Mouse (Mus musculus): Measurements from ENCODE around the gene Bicd2. TPM values are rescaled to one million over a fixed set of nuclear protein-coding genes. Genes with fewer than 3 reads are reported as not detected.
A peak's percentile ranks its signal among the peaks of the same experiment; 100 is the strongest.

Gene Bicd2
- polyA plus RNA-seq, 1 experiment from 2014 or later, result 34.0 TPM

GRCm38 (mm10) chr13:49349836-49350505 lies 8.6 kb downstream of the Bicd2 start:
- H3K36me3 ChIP-seq (ENCODE audit: control insufficient read depth, insufficient read depth, low read length), result no peaks in the 10 kb centered on the region
- ATAC-seq (replicated peaks; ENCODE audit: insufficient number of reproducible peaks, low FRiP score, low TSS enrichment), result no peak
- 88% methylated on average over 6 of the region's 6 CpGs for WGBS (ENCODE audit: insufficient replicate concordance)

GRCm38 (mm10) chr13:49352581-49353159 lies 11.3 kb downstream of the Bicd2 start:
- Histone ChIP-seq H3K27me3 (ENCODE audit: control insufficient read depth, insufficient read depth, low read length) (no peaks in the 10 kb centered on the region), H3K4me3 (ENCODE audit: low read depth, low read length) (no peak overlapping the region), H3K4me1 (ENCODE audit: control insufficient read depth, insufficient read depth, low read length) (peaks cover 41% of the 10 kb centered on the region), H3K9ac (ENCODE audit: low read depth, low read length) (no peak overlapping the region), H3K4me2 (no peak overlapping the region), H3K36me3 (ENCODE audit: control insufficient read depth, insufficient read depth, low read length) (peaks cover 2% of the 10 kb centered on the region; the same call in 1 of the 2 replicates), H3K27ac (ENCODE audit: low read depth, low read length) (no peak overlapping the region), H3K9me3 (replicated peaks; ENCODE audit: control insufficient read depth, low read length) (no peaks in the 10 kb centered on the region)
- WGBS (ENCODE audit: insufficient replicate concordance), result 70% methylated on average over 3 of the region's 3 CpGs
- 0 out of 2 replicates have a peak, but pooled peaks have one; percentile 23 for ATAC-seq (replicated peaks; ENCODE audit: insufficient number of reproducible peaks, low FRiP score, low TSS enrichment)

More at GRCm38 (mm10) chr13:49349836-49350505, 8.6 kb downstream of the Bicd2 start:
- H3K27me3 ChIP-seq (ENCODE audit: control insufficient read depth, insufficient read depth, low read length), result no peaks in the 10 kb centered on the region
- H3K9ac ChIP-seq (ENCODE audit: low read depth, low read length), result no peak overlapping the region
- no peak overlapping the region for H3K27ac ChIP-seq (ENCODE audit: low read depth, low read length)
- no peak overlapping the region for H3K4me3 ChIP-seq (ENCODE audit: low read depth, low read length)
- peaks cover 60% of the 10 kb centered on the region for H3K4me1 ChIP-seq (ENCODE audit: control insufficient read depth, insufficient read depth, low read length)
- no peaks in the 10 kb centered on the region for H3K9me3 ChIP-seq (replicated peaks; ENCODE audit: control insufficient read depth, low read length)
- no peak overlapping the region for H3K4me2 ChIP-seq

GRCm38 (mm10) chr13:49353422-49353821 lies 12.0 kb downstream of the Bicd2 start:
- no peak overlapping the region for H3K27ac ChIP-seq (ENCODE audit: low read depth, low read length)
- H3K9me3 ChIP-seq (replicated peaks; ENCODE audit: control insufficient read depth, low read length), result no peaks in the 10 kb centered on the region
- H3K4me2 ChIP-seq, result no peak overlapping the region
- peaks cover 34% of the 10 kb centered on the region for H3K4me1 ChIP-seq (ENCODE audit: control insufficient read depth, insufficient read depth, low read length)
- peaks cover 2% of the 10 kb centered on the region; the same call in 1 of the 2 replicates for H3K36me3 ChIP-seq (ENCODE audit: control insufficient read depth, insufficient read depth, low read length)
- ATAC-seq (replicated peaks; ENCODE audit: insufficient number of reproducible peaks, low FRiP score, low TSS enrichment), result no peak
- no peak overlapping the region for H3K4me3 ChIP-seq (ENCODE audit: low read depth, low read length)
- H3K27me3 ChIP-seq (ENCODE audit: control insufficient read depth, insufficient read depth, low read length), result no peaks in the 10 kb centered on the region
- no peak overlapping the region for H3K9ac ChIP-seq (ENCODE audit: low read depth, low read length)

GRCm38 (mm10) chr13:49353991-49354507 lies 12.7 kb downstream of the Bicd2 start:
- H3K4me1 ChIP-seq (ENCODE audit: control insufficient read depth, insufficient read depth, low read length), result peaks cover 31% of the 10 kb centered on the region
- 61% methylated on average over 5 of the region's 5 CpGs for WGBS (ENCODE audit: insufficient replicate concordance)

GRCm38 (mm10) chr13:49355461-49356061 lies 14.2 kb downstream of the Bicd2 start:
- H3K36me3 ChIP-seq (ENCODE audit: control insufficient read depth, insufficient read depth, low read length), result peaks cover 2% of the 10 kb centered on the region; the same call in 1 of the 2 replicates
- H3K27me3 ChIP-seq (ENCODE audit: control insufficient read depth, insufficient read depth, low read length), result no peaks in the 10 kb centered on the region
- ATAC-seq (replicated peaks; ENCODE audit: insufficient number of reproducible peaks, low FRiP score, low TSS enrichment), result no peak; the same call in 1 of the 2 replicates
- H3K9ac ChIP-seq (ENCODE audit: low read depth, low read length), result no peak overlapping the region
- no peak overlapping the region for H3K4me3 ChIP-seq (ENCODE audit: low read depth, low read length)
- H3K9me3 ChIP-seq (replicated peaks; ENCODE audit: control insufficient read depth, low read length), result no peaks in the 10 kb centered on the region
- no peak overlapping the region for H3K27ac ChIP-seq (ENCODE audit: low read depth, low read length)
- H3K4me2 ChIP-seq, result no peak overlapping the region
- WGBS (ENCODE audit: insufficient replicate concordance), result 83% methylated on average over 11 of the region's 11 CpGs
- H3K4me1 ChIP-seq (ENCODE audit: control insufficient read depth, insufficient read depth, low read length), result peaks cover 28% of the 10 kb centered on the region

More at GRCm38 (mm10) chr13:49353991-49354507, 12.7 kb downstream of the Bicd2 start:
- no peaks in the 10 kb centered on the region for H3K27me3 ChIP-seq (ENCODE audit: control insufficient read depth, insufficient read depth, low read length)
- no peak for ATAC-seq (replicated peaks; ENCODE audit: insufficient number of reproducible peaks, low FRiP score, low TSS enrichment)
- no peak overlapping the region for H3K4me3 ChIP-seq (ENCODE audit: low read depth, low read length)
- H3K4me2 ChIP-seq, result no peak overlapping the region
- H3K27ac ChIP-seq (ENCODE audit: low read depth, low read length), result no peak overlapping the region
- no peak overlapping the region for H3K9ac ChIP-seq (ENCODE audit: low read depth, low read length)
- no peaks in the 10 kb centered on the region for H3K9me3 ChIP-seq (replicated peaks; ENCODE audit: control insufficient read depth, low read length)
- peaks cover 2% of the 10 kb centered on the region; the same call in 1 of the 2 replicates for H3K36me3 ChIP-seq (ENCODE audit: control insufficient read depth, insufficient read depth, low read length)

GRCm38 (mm10) chr13:49356090-49356489 lies 14.7 kb downstream of the Bicd2 start:
- ATAC-seq (replicated peaks; ENCODE audit: insufficient number of reproducible peaks, low FRiP score, low TSS enrichment), result no peak
- Histone ChIP-seq H3K9ac (ENCODE audit: low read depth, low read length) (no peak overlapping the region), H3K4me2 (no peak overlapping the region), H3K4me3 (ENCODE audit: low read depth, low read length) (no peak overlapping the region), H3K27ac (ENCODE audit: low read depth, low read length) (no peak overlapping the region), H3K4me1 (ENCODE audit: control insufficient read depth, insufficient read depth, low read length) (peaks cover 33% of the 10 kb centered on the region), H3K27me3 (ENCODE audit: control insufficient read depth, insufficient read depth, low read length) (no peaks in the 10 kb centered on the region), H3K9me3 (replicated peaks; ENCODE audit: control insufficient read depth, low read length) (no peaks in the 10 kb centered on the region), H3K36me3 (ENCODE audit: control insufficient read depth, insufficient read depth, low read length) (peaks cover 2% of the 10 kb centered on the region; the same call in 1 of the 2 replicates)
- WGBS (ENCODE audit: insufficient replicate concordance), result 87% methylated on average over 7 of the region's 7 CpGs

- Histone ChIP-seq H3K9ac (ENCODE audit: low read depth, low read length) (no peak overlapping the region), H3K27me3 (ENCODE audit: control insufficient read depth, insufficient read depth, low read length) (no peaks in the 10 kb centered on the region), H3K4me1 (ENCODE audit: control insufficient read depth, insufficient read depth, low read length) (peaks cover 39% of the 10 kb centered on the region), H3K9me3 (replicated peaks; ENCODE audit: control insufficient read depth, low read length) (no peaks in the 10 kb centered on the region), H3K27ac (ENCODE audit: low read depth, low read length) (no peak overlapping the region), H3K36me3 (ENCODE audit: control insufficient read depth, insufficient read depth, low read length) (peaks cover 2% of the 10 kb centered on the region; the same call in 1 of the 2 replicates), H3K4me3 (ENCODE audit: low read depth, low read length) (no peak overlapping the region), H3K4me2 (no peak overlapping the region)
- no peak for ATAC-seq (replicated peaks; ENCODE audit: insufficient number of reproducible peaks, low FRiP score, low TSS enrichment)
- WGBS (ENCODE audit: insufficient replicate concordance), result 88% methylated on average over 8 of the region's 8 CpGs
These were observed 16.1 kb downstream of the Bicd2 start for GRCm38 (mm10) chr13:49357367-49358026.

- H3K4me2 ChIP-seq, result no peak overlapping the region
- H3K36me3 ChIP-seq (ENCODE audit: control insufficient read depth, insufficient read depth, low read length), result peaks cover 2% of the 10 kb centered on the region; the same call in 1 of the 2 replicates
- H3K27ac ChIP-seq (ENCODE audit: low read depth, low read length), result no peak overlapping the region
- H3K4me3 ChIP-seq (ENCODE audit: low read depth, low read length), result no peak overlapping the region
- ATAC-seq (replicated peaks; ENCODE audit: insufficient number of reproducible peaks, low FRiP score, low TSS enrichment), result no peak
- no peaks in the 10 kb centered on the region for H3K9me3 ChIP-seq (replicated peaks; ENCODE audit: control insufficient read depth, low read length)
- H3K27me3 ChIP-seq (ENCODE audit: control insufficient read depth, insufficient read depth, low read length), result no peaks in the 10 kb centered on the region
- peaks cover 38% of the 10 kb centered on the region for H3K4me1 ChIP-seq (ENCODE audit: control insufficient read depth, insufficient read depth, low read length)
- WGBS (ENCODE audit: insufficient replicate concordance), result 81% methylated on average over 3 of the region's 3 CpGs
- H3K9ac ChIP-seq (ENCODE audit: low read depth, low read length), result no peak overlapping the region
These were observed 16.8 kb downstream of the Bicd2 start for GRCm38 (mm10) chr13:49358184-49358583.

All from heart, embryonic 11.5 days (tissue).